In the genomic region with DNA sequence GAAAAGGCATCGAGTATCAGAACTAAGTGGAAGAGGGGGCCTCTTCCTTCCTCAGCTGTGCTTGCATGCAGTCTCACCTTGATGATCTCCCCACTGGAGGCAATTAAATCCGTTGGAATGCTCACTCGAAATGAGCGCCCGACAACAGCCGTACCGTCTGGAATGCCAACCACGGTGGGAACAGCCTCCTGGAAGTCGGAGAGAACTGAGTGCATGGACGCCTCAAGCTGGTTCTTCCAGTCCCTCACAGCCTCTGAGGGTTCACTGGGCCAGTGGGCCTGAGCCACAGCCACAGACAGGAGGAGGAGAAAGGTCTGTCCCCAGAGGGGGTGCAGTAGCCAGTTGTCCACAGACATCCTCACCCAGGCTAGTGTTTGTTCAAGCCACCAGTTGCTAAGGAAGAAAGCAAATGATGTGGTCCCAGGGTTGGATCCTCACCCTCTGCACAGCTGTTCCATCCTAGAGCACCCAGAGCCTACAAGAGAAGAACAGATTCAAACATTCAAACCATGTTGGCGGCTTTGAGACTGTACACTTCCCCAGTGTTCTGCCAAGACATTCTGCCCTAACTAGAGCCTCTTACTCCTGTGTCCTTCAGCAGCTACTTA, we compare ENCODE assay signal across 21 mouse cellular contexts. TPM values are rescaled to one million over a fixed set of nuclear protein-coding genes. Genes with fewer than 3 reads are reported as not detected.
DNase-seq lines count a peak whose midpoint lies in the region; ATAC-seq and TF ChIP-seq lines count a peak whose summit lies in the region.
"Had no signal": no experiment of that assay in that cellular context is flagged by ENCODE, and none has a peak within 500 bp of the region (broad histone marks: within the 10 kb centered on the region; RNA-seq: fewer than 3 reads in every experiment).

No protein-coding gene starts in this region.

- peaks cover 3% of the 10 kb centered on the region for H3K4me1 ChIP-seq in hindbrain, embryonic 16.5 days (ENCODE audit: control insufficient read depth, insufficient read depth, low read depth, low read length)
- peaks cover 14% of the 10 kb centered on the region for H3K4me1 ChIP-seq in hindbrain, embryonic 13.5 days (replicated peaks)
- H3K4me1 ChIP-seq in CH12.LX (ENCODE audit: control insufficient read depth in 1 of 2, insufficient read depth in 2 of 2): peaks cover 7 to 41% of the 10 kb centered on the region in 2 experiments
- peaks cover 48% of the 10 kb centered on the region for H3K4me1 ChIP-seq in kidney, embryonic 15.5 days
- H3K4me1 ChIP-seq in cerebellum, adult 2 months (ENCODE audit: control insufficient read depth, insufficient read depth, low read length): peaks cover 16% of the 10 kb centered on the region
- H3K4me1 ChIP-seq: intestine, embryonic 15.5 days; liver, embryonic 12.5 days; stomach, embryonic 15.5 days had no signal

- H3K4me2 ChIP-seq in hindbrain, embryonic 16.5 days (ENCODE audit: low read length): no peak overlapping the region
- H3K4me2 ChIP-seq in hindbrain, embryonic 13.5 days: no peak overlapping the region
- H3K4me2 ChIP-seq in CH12.LX (ENCODE audit: insufficient read depth, low read depth, poor library complexity, severe bottlenecking): 0 out of 2 replicates have a peak overlapping the region, but pooled peaks have one; percentile 49
- no peak overlapping the region for H3K4me2 ChIP-seq in kidney, embryonic 15.5 days
- H3K4me2 ChIP-seq: forebrain, embryonic 13.5 days; hindbrain, embryonic 15.5 days; intestine, embryonic 15.5 days; liver, embryonic 12.5 days; midbrain, embryonic 13.5 days; neural tube, embryonic 13.5 days; stomach, embryonic 15.5 days had no signal

- no peak for TF ChIP-seq POLR2A in CH12.LX (IDR thresholded peaks at IDR 0.05; ENCODE audit: low read depth, low read length)
- no peak for TF ChIP-seq POLR2A in cerebellum, adult 2 months (IDR thresholded peaks at IDR 0.05; ENCODE audit: borderline replicate concordance, insufficient read depth, low read length)

- peak overlapping the region; percentile 48; the same call in 1 of the 2 replicates for H3K27ac ChIP-seq in hindbrain, embryonic 16.5 days (ENCODE audit: low read depth, low read length)
- no peak overlapping the region for H3K27ac ChIP-seq in hindbrain, embryonic 13.5 days
- H3K27ac ChIP-seq in CH12.LX (ENCODE audit: insufficient read depth, low read depth): no peak overlapping the region
- H3K27ac ChIP-seq in kidney, embryonic 15.5 days: peak overlapping the region; percentile 81
- no peak overlapping the region for H3K27ac ChIP-seq in cerebellum, adult 2 months (ENCODE audit: insufficient read depth, low read length)
- H3K27ac ChIP-seq: forebrain, embryonic 13.5 days; hindbrain, embryonic 15.5 days; intestine, embryonic 15.5 days; liver, embryonic 12.5 days; midbrain, embryonic 13.5 days; neural tube, embryonic 13.5 days; stomach, embryonic 15.5 days had no signal

- no peak for TF ChIP-seq EP300 in CH12.LX (IDR thresholded peaks at IDR 0.05; ENCODE audit: low read length)

- no peaks in the 10 kb centered on the region for H3K9me3 ChIP-seq in hindbrain, embryonic 16.5 days (ENCODE audit: control insufficient read depth, low read length)
- H3K9me3 ChIP-seq in hindbrain, embryonic 13.5 days: no peaks in the 10 kb centered on the region
- no peaks in the 10 kb centered on the region for H3K9me3 ChIP-seq in CH12.LX (replicated peaks; ENCODE audit: low read length)
- no peaks in the 10 kb centered on the region for H3K9me3 ChIP-seq in kidney, embryonic 15.5 days (replicated peaks)
- H3K9me3 ChIP-seq: forebrain, embryonic 13.5 days; hindbrain, embryonic 15.5 days; intestine, embryonic 15.5 days; liver, embryonic 12.5 days; midbrain, embryonic 13.5 days; neural tube, embryonic 13.5 days; stomach, embryonic 15.5 days had no signal

- H3K9ac ChIP-seq in hindbrain, embryonic 16.5 days (ENCODE audit: low read depth, low read length): no peak overlapping the region
- H3K9ac ChIP-seq in hindbrain, embryonic 13.5 days: no peak overlapping the region
- H3K9ac ChIP-seq in CH12.LX (ENCODE audit: insufficient read depth, low read depth): no peak overlapping the region
- no peak overlapping the region for H3K9ac ChIP-seq in kidney, embryonic 15.5 days
- H3K9ac ChIP-seq: forebrain, embryonic 13.5 days; hindbrain, embryonic 15.5 days; intestine, embryonic 15.5 days; liver, embryonic 12.5 days; midbrain, embryonic 13.5 days; neural tube, embryonic 13.5 days; stomach, embryonic 15.5 days had no signal

- no peak overlapping the region for H3K4me3 ChIP-seq in hindbrain, embryonic 16.5 days (ENCODE audit: low read length)
- no peak overlapping the region for H3K4me3 ChIP-seq in hindbrain, embryonic 13.5 days
- H3K4me3 ChIP-seq in CH12.LX (replicated peaks in 1 of 3; ENCODE audit: low read depth in 2 of 3, low read length in 2 of 3, poor library complexity in 1 of 3): no peak overlapping the region
- no peak overlapping the region for H3K4me3 ChIP-seq in kidney, embryonic 15.5 days (replicated peaks)
- H3K4me3 ChIP-seq in cerebellum, adult 2 months (replicated peaks; ENCODE audit: insufficient read depth, low read depth, low read length): no peak overlapping the region
- H3K4me3 ChIP-seq: forebrain, embryonic 13.5 days; heart, adult 2 months; hindbrain, embryonic 15.5 days; intestine, embryonic 15.5 days; liver, embryonic 12.5 days; midbrain, embryonic 13.5 days; neural tube, embryonic 13.5 days; stomach, embryonic 15.5 days had no signal

- no peak for TF ChIP-seq CTCF in CH12.LX (conservative IDR thresholded peaks at IDR 0.05 in 1 of 2, IDR thresholded peaks at IDR 0.05 in 1 of 2; ENCODE audit: low read depth in 2 of 2, low read length in 2 of 2)
- TF ChIP-seq CTCF in cerebellum, adult 2 months (IDR thresholded peaks at IDR 0.05; ENCODE audit: borderline replicate concordance, insufficient read depth, low read depth, low read length): no peak

- no peaks in the 10 kb centered on the region for H3K27me3 ChIP-seq in hindbrain, embryonic 16.5 days (replicated peaks; ENCODE audit: control insufficient read depth, insufficient read depth, low read length)
- H3K27me3 ChIP-seq in hindbrain, embryonic 13.5 days: no peaks in the 10 kb centered on the region
- H3K27me3 ChIP-seq in CH12.LX (replicated peaks): no peaks in the 10 kb centered on the region
- no peaks in the 10 kb centered on the region for H3K27me3 ChIP-seq in kidney, embryonic 15.5 days
- H3K27me3 ChIP-seq in cerebellum, adult 2 months (ENCODE audit: control insufficient read depth, insufficient read depth, low read length): no peaks in the 10 kb centered on the region
- H3K27me3 ChIP-seq: forebrain, embryonic 13.5 days; hindbrain, embryonic 15.5 days; intestine, embryonic 15.5 days; liver, embryonic 12.5 days; midbrain, embryonic 13.5 days; neural tube, embryonic 13.5 days; stomach, embryonic 15.5 days had no signal

- no peak for TF ChIP-seq RAD21 in CH12.LX (IDR thresholded peaks at IDR 0.05; ENCODE audit: low read depth, low read length)

- ATAC-seq in hindbrain, embryonic 16.5 days: no peak
- no peak for ATAC-seq in hindbrain, embryonic 13.5 days (ENCODE audit: low FRiP score)
- ATAC-seq in kidney, embryonic 15.5 days (replicated peaks; ENCODE audit: low FRiP score): no peak
- ATAC-seq: forebrain, embryonic 13.5 days; intestine, embryonic 15.5 days; liver, embryonic 12.5 days; midbrain, embryonic 13.5 days had no signal

- peaks cover 19% of the 10 kb centered on the region; the same call in 1 of the 2 replicates for H3K36me3 ChIP-seq in hindbrain, embryonic 16.5 days (ENCODE audit: control insufficient read depth, insufficient read depth, low read length)
- H3K36me3 ChIP-seq in hindbrain, embryonic 13.5 days: peaks cover 31% of the 10 kb centered on the region
- H3K36me3 ChIP-seq in CH12.LX (replicated peaks in 1 of 2; ENCODE audit: control insufficient read depth in 1 of 2, insufficient read depth in 1 of 2, low read length in 1 of 2): peaks cover 0 to 7% of the 10 kb centered on the region in 2 experiments
- H3K36me3 ChIP-seq in kidney, embryonic 15.5 days: peaks cover 45% of the 10 kb centered on the region

- WGBS in hindbrain, embryonic 16.5 days: 68% methylated on average over 11 of the region's 11 CpGs
- WGBS in hindbrain, embryonic 13.5 days: 83% methylated on average over 11 of the region's 11 CpGs
- WGBS in kidney, embryonic 15.5 days: 55% methylated on average over 11 of the region's 11 CpGs
- 59% methylated on average over 11 of the region's 11 CpGs for WGBS in cerebellum, adult 2 months

- dilution Hi-C loops in CH12.LX (cut with MboI; ENCODE audit: extremely low pct_ligation_motif_present, extremely low pct_unique_long_range_greater_than_20kb, low sequenced_read_pairs): no loop called here

- H3K79me2 ChIP-seq in CH12.LX (replicated peaks; ENCODE audit: control insufficient read depth, extremely low read depth, insufficient read depth, poor library complexity, severe bottlenecking): no peaks in the 10 kb centered on the region

- DNase-seq in CH12.LX (ENCODE audit: extremely low read depth): no peak
- peak; percentile 27 to 42 for DNase-seq in kidney, postnatal 36 days
- DNase-seq in cerebellum, adult 2 months: no peak
- no peak for DNase-seq in layer of hippocampus, postnatal 36 days
- DNase-seq: adrenal gland, postnatal 10 days; cerebellum, adult 8-10 months; cerebellum, postnatal 36 days; heart, postnatal 36 days; lung, adult 18-20 months; thymus, postnatal 25 days had no signal

- in situ Hi-C loops in CH12.LX (cut with MboI; ENCODE audit: low pct_ligation_motif_present, low pct_unique_long_range_greater_than_20kb, low sequenced_read_pairs): no loop called here

TF ChIP-seq in CH12.LX, 34 proteins besides CTCF, POLR2A, EP300 and RAD21 (continues in another document):
- peak; percentile 39; the same call in 1 of the 2 replicates for TF ChIP-seq SIN3A (IDR thresholded peaks at IDR 0.05; ENCODE audit: low read length)
- no peak for TF ChIP-seq MAX (IDR thresholded peaks at IDR 0.05; ENCODE audit: low read length)

RNA-seq across cellular contexts. Expression of gene Bsn, which starts 27.9 kb away (rescaled TPM):
- polyA plus RNA-seq in hindbrain, embryonic 16.5 days (2015; fragmentation: Nextera tagmentation; extraction: Ambion mirVana): 8.7 and 9.5 TPM in 2 replicates
- 8.3 and 8.7 TPM in 2 replicates for polyA plus RNA-seq in hindbrain, embryonic 13.5 days (2015; fragmentation: Nextera tagmentation; extraction: Ambion mirVana)
- total RNA-seq in CH12.LX (2012; rRNA removed): 3.6 and 5.6 TPM in 2 replicates
- total RNA-seq in CH12.LX (2014; rRNA removed): 4.0 and 4.4 TPM in 2 replicates
- polyA plus RNA-seq in CH12.LX (2012; ENCODE audit: insufficient read length, low read depth): 6.6 and 7.8 TPM in 2 replicates
- 0.75 and 0.77 TPM in 2 replicates for polyA plus RNA-seq in kidney, embryonic 15.5 days (2015; fragmentation: Nextera tagmentation; extraction: Ambion mirVana)
- 70.0 and 77.6 TPM in 2 replicates for polyA plus RNA-seq in cerebellum, adult 2 months (2012; rRNA removed)
- total RNA-seq in layer of hippocampus, postnatal 36 days (2021): 100 to 1,000 TPM; 216 to 234 TPM

RNA-seq across cellular contexts. Expression of gene Dag1, which starts 45.7 kb away (rescaled TPM):
- 75.4 and 90.0 TPM in 2 replicates for polyA plus RNA-seq in hindbrain, embryonic 16.5 days (2015; fragmentation: Nextera tagmentation; extraction: Ambion mirVana)
- 55.5 and 60.4 TPM in 2 replicates for polyA plus RNA-seq in hindbrain, embryonic 13.5 days (2015; fragmentation: Nextera tagmentation; extraction: Ambion mirVana)
- total RNA-seq in CH12.LX (2012; rRNA removed): 3.7 and 3.9 TPM in 2 replicates
- 1.4 and 1.7 TPM in 2 replicates for total RNA-seq in CH12.LX (2014; rRNA removed)
- 4.3 and 5.7 TPM in 2 replicates for polyA plus RNA-seq in CH12.LX (2012; ENCODE audit: insufficient read length, low read depth)
- 141 and 147 TPM in 2 replicates for polyA plus RNA-seq in kidney, embryonic 15.5 days (2015; fragmentation: Nextera tagmentation; extraction: Ambion mirVana)
- 33.8 and 38.6 TPM in 2 replicates for polyA plus RNA-seq in cerebellum, adult 2 months (2012; rRNA removed)
- 10 to 100 TPM; 77.8 to 82.4 TPM for total RNA-seq in layer of hippocampus, postnatal 36 days (2021)

Comparison
In these comparisons a context has a peak if more than half of its experiments do, and no peak if none do; other contexts are left out.
1. H3K27ac ChIP-seq: peak in hindbrain, embryonic 16.5 days (single experiment) and kidney, embryonic 15.5 days (single experiment); none in hindbrain, embryonic 13.5 days (single experiment), CH12.LX (single experiment) and cerebellum, adult 2 months (single experiment).
2. DNase-seq: peak in kidney, postnatal 36 days (2 of 2); none in CH12.LX (single experiment), cerebellum, adult 2 months (0 of 2) and layer of hippocampus, postnatal 36 days (0 of 2).